Mouse (Mus musculus): Measurements from ENCODE around the gene Il17rd. TPM values are rescaled to one million over a fixed set of nuclear protein-coding genes. Genes with fewer than 3 reads are reported as not detected.
A peak's percentile ranks its signal among the peaks of the same experiment; 100 is the strongest.

The Il17rd gene
- polyA plus RNA-seq, 1 experiment from 2014 or later = 3.9 TPM

- no peaks in the 10 kb centered on the region for H3K27me3 ChIP-seq (ENCODE audit: insufficient read depth, low read length)
- no peak for TF ChIP-seq CTCF (IDR thresholded peaks at IDR 0.05; ENCODE audit: low read depth)
- no peak overlapping the region for H3K4me3 ChIP-seq (ENCODE audit: low read depth, low read length)
- H3K27ac ChIP-seq (ENCODE audit: low read depth) = no peak overlapping the region
- no peaks in the 10 kb centered on the region for H3K4me1 ChIP-seq (ENCODE audit: insufficient read depth)
- H3K9ac ChIP-seq = no peak overlapping the region
- peaks cover 3% of the 10 kb centered on the region; the same call in 1 of the 2 replicates for H3K36me3 ChIP-seq (ENCODE audit: insufficient read depth)
- no peak for DNase-seq
- no peaks in the 10 kb centered on the region for H3K9me3 ChIP-seq (ENCODE audit: low read depth, low read length)
- ATAC-seq (ENCODE audit: insufficient read depth) = no peak
- H3K4me2 ChIP-seq = no peak overlapping the region
- WGBS = 78% methylated on average over 4 of the region's 4 CpGs
Measured at GRCm38 (mm10) chr14:27085999-27086398, 47.3 kb downstream of the Il17rd start.

- no peak overlapping the region for H3K9ac ChIP-seq
- H3K9me3 ChIP-seq (ENCODE audit: low read depth, low read length) = no peaks in the 10 kb centered on the region
- DNase-seq (no peak), ATAC-seq (ENCODE audit: insufficient read depth) (no peak)
- H3K27me3 ChIP-seq (ENCODE audit: insufficient read depth, low read length) = no peaks in the 10 kb centered on the region
- TF ChIP-seq CTCF (IDR thresholded peaks at IDR 0.05; ENCODE audit: low read depth) = no peak
- H3K4me2 ChIP-seq = no peak overlapping the region
- no peaks in the 10 kb centered on the region for H3K4me1 ChIP-seq (ENCODE audit: insufficient read depth)
- H3K4me3 ChIP-seq (ENCODE audit: low read depth, low read length) = no peak overlapping the region
- 72% methylated on average over 5 of the region's 5 CpGs for WGBS
- peaks cover 10% of the 10 kb centered on the region; the same call in 1 of the 2 replicates for H3K36me3 ChIP-seq (ENCODE audit: insufficient read depth)
- H3K27ac ChIP-seq (ENCODE audit: low read depth) = no peak overlapping the region
Measured at GRCm38 (mm10) chr14:27094247-27094646, 55.5 kb downstream of the Il17rd start.

- no peak overlapping the region for H3K4me3 ChIP-seq (ENCODE audit: low read depth, low read length)
- no peak overlapping the region for H3K27ac ChIP-seq (ENCODE audit: low read depth)
- H3K9ac ChIP-seq = no peak overlapping the region
- H3K36me3 ChIP-seq (ENCODE audit: insufficient read depth) = peaks cover 10% of the 10 kb centered on the region; the same call in 1 of the 2 replicates
- no peak for TF ChIP-seq CTCF (IDR thresholded peaks at IDR 0.05; ENCODE audit: low read depth)
- no peaks in the 10 kb centered on the region for H3K27me3 ChIP-seq (ENCODE audit: insufficient read depth, low read length)
- H3K4me2 ChIP-seq = no peak overlapping the region
- DNase-seq (no peak), ATAC-seq (ENCODE audit: insufficient read depth) (peak; percentile 33; the same call in 1 of the 2 replicates)
- H3K9me3 ChIP-seq (ENCODE audit: low read depth, low read length) = no peaks in the 10 kb centered on the region
- WGBS = 67% methylated on average over 9 of the region's 9 CpGs
- H3K4me1 ChIP-seq (ENCODE audit: insufficient read depth) = no peaks in the 10 kb centered on the region
Measured at GRCm38 (mm10) chr14:27096133-27096532, 57.4 kb downstream of the Il17rd start.

- Histone ChIP-seq H3K4me3 (ENCODE audit: low read depth, low read length) (no peak overlapping the region), H3K36me3 (ENCODE audit: insufficient read depth) (peaks cover 10% of the 10 kb centered on the region; the same call in 1 of the 2 replicates), H3K27me3 (ENCODE audit: insufficient read depth, low read length) (no peaks in the 10 kb centered on the region), H3K9me3 (ENCODE audit: low read depth, low read length) (no peaks in the 10 kb centered on the region), H3K27ac (ENCODE audit: low read depth) (no peak overlapping the region), H3K9ac (no peak overlapping the region), H3K4me2 (no peak overlapping the region), H3K4me1 (ENCODE audit: insufficient read depth) (no peaks in the 10 kb centered on the region)
- WGBS = 14% methylated on average over 3 of the region's 3 CpGs
- peak; percentile 94 for DNase-seq
- peak; percentile 78 for ATAC-seq (ENCODE audit: insufficient read depth)
- TF ChIP-seq CTCF (IDR thresholded peaks at IDR 0.05; ENCODE audit: low read depth) = peak; percentile 89
Measured at GRCm38 (mm10) chr14:27096779-27097178, 58.0 kb downstream of the Il17rd start.

- no peak for ATAC-seq (ENCODE audit: insufficient read depth)
- WGBS = 40% methylated on average over 7 of the region's 7 CpGs
Measured at GRCm38 (mm10) chr14:27101735-27102134, 63.0 kb downstream of the Il17rd start.

GRCm38 (mm10) chr14:27102720-27103119 lies 64.0 kb downstream of the Il17rd start:
- no peak for TF ChIP-seq CTCF (IDR thresholded peaks at IDR 0.05; ENCODE audit: low read depth)

More at GRCm38 (mm10) chr14:27101735-27102134, 63.0 kb downstream of the Il17rd start:
- Histone ChIP-seq H3K9ac (no peak overlapping the region), H3K9me3 (ENCODE audit: low read depth, low read length) (no peaks in the 10 kb centered on the region), H3K4me2 (no peak overlapping the region), H3K36me3 (ENCODE audit: insufficient read depth) (no peaks in the 10 kb centered on the region), H3K4me1 (ENCODE audit: insufficient read depth) (no peaks in the 10 kb centered on the region), H3K27ac (ENCODE audit: low read depth) (no peak overlapping the region), H3K27me3 (ENCODE audit: insufficient read depth, low read length) (no peaks in the 10 kb centered on the region), H3K4me3 (ENCODE audit: low read depth, low read length) (no peak overlapping the region)
- DNase-seq = no peak
- TF ChIP-seq CTCF (IDR thresholded peaks at IDR 0.05; ENCODE audit: low read depth) = no peak

GRCm38 (mm10) chr14:27105731-27106457 lies 67.2 kb downstream of the Il17rd start:
- H3K9ac ChIP-seq = no peak overlapping the region
- H3K36me3 ChIP-seq (ENCODE audit: insufficient read depth) = no peaks in the 10 kb centered on the region
- TF ChIP-seq CTCF (IDR thresholded peaks at IDR 0.05; ENCODE audit: low read depth) = no peak
- H3K4me3 ChIP-seq (ENCODE audit: low read depth, low read length) = no peak overlapping the region
- WGBS = 73% methylated on average over 12 of the region's 12 CpGs
- DNase-seq (no peak), ATAC-seq (ENCODE audit: insufficient read depth) (no peak)
- H3K9me3 ChIP-seq (ENCODE audit: low read depth, low read length) = no peaks in the 10 kb centered on the region
- H3K4me2 ChIP-seq = no peak overlapping the region
- no peaks in the 10 kb centered on the region for H3K4me1 ChIP-seq (ENCODE audit: insufficient read depth)
- H3K27me3 ChIP-seq (ENCODE audit: insufficient read depth, low read length) = no peaks in the 10 kb centered on the region
- no peak overlapping the region for H3K27ac ChIP-seq (ENCODE audit: low read depth)

More at GRCm38 (mm10) chr14:27102720-27103119, 64.0 kb downstream of the Il17rd start:
- H3K9ac ChIP-seq = no peak overlapping the region
- ATAC-seq (ENCODE audit: insufficient read depth) (no peak), DNase-seq (no peak)
- H3K4me3 ChIP-seq (ENCODE audit: low read depth, low read length) = no peak overlapping the region
- H3K9me3 ChIP-seq (ENCODE audit: low read depth, low read length) = no peaks in the 10 kb centered on the region
- H3K4me2 ChIP-seq = no peak overlapping the region
- H3K4me1 ChIP-seq (ENCODE audit: insufficient read depth) = no peaks in the 10 kb centered on the region
- H3K27me3 ChIP-seq (ENCODE audit: insufficient read depth, low read length) = no peaks in the 10 kb centered on the region
- H3K36me3 ChIP-seq (ENCODE audit: insufficient read depth) = no peaks in the 10 kb centered on the region
- no peak overlapping the region for H3K27ac ChIP-seq (ENCODE audit: low read depth)
- 73% methylated on average over 6 of the region's 6 CpGs for WGBS
